Mouse (Mus musculus) erythroid progenitor cell, adult 5-6 weeks (primary cell): Measurements from ENCODE around the gene Shroom4. TPM values are rescaled to one million over a fixed set of nuclear protein-coding genes. Genes with fewer than 3 reads are reported as not detected.

Experiments
- ATAC-seq: replicated peaks from 2 replicates; pipeline ENCODE4 v1.8.0; 2016; ENCODE audit warnings: moderate number of reproducible peaks, mild to moderate bottlenecking, moderate TSS enrichment, inconsistent platforms; ENCODE audit not compliant: poor library complexity, low FRiP score, severe bottlenecking
- total RNA-seq, 2 experiments: library from RNA; stranded (forward) in 1 of 2; stranded (reverse) in 1 of 2; fragments of 150-400 nt in 1 of 2; fragments of 186-747, 209-891 nt in 1 of 2; gene quantifications; 2 replicates each; pipeline versions ENCODE4 v1.2.3 to v1.2.4; 2015 to 2017; ENCODE audit warnings: low replicate concordance in 2 of 2

Gene Shroom4
- total RNA-seq, 2 experiments from 2014 or later: not detected

GRCm38 (mm10) chrX:6483817-6484216, 84.2 kb downstream of the Shroom4 start:
- no peak for ATAC-seq

- ATAC-seq: no peak
Observed at GRCm38 (mm10) chrX:6490433-6490832, 90.8 kb downstream of the Shroom4 start.

- no peak for ATAC-seq
Observed at GRCm38 (mm10) chrX:6495456-6495855, 95.8 kb downstream of the Shroom4 start.

- ATAC-seq: no peak
Observed at GRCm38 (mm10) chrX:6496374-6496773, 96.7 kb downstream of the Shroom4 start.

GRCm38 (mm10) chrX:6501850-6502249, 102.2 kb downstream of the Shroom4 start:
- ATAC-seq: no peak

- no peak for ATAC-seq
Observed at GRCm38 (mm10) chrX:6517217-6517616, 117.6 kb downstream of the Shroom4 start.

- ATAC-seq: no peak
Observed at GRCm38 (mm10) chrX:6518421-6518820, 118.8 kb downstream of the Shroom4 start.

GRCm38 (mm10) chrX:6522935-6523334, 123.3 kb downstream of the Shroom4 start:
- ATAC-seq: no peak

- ATAC-seq: no peak
Observed at GRCm38 (mm10) chrX:6536636-6537035, 137.0 kb downstream of the Shroom4 start.

GRCm38 (mm10) chrX:6537689-6538088, 138.0 kb downstream of the Shroom4 start:
- ATAC-seq: no peak

GRCm38 (mm10) chrX:6565066-6565465, 165.4 kb downstream of the Shroom4 start:
- no peak for ATAC-seq

GRCm38 (mm10) chrX:6574511-6574910, 174.9 kb downstream of the Shroom4 start:
- no peak for ATAC-seq

- no peak for ATAC-seq
Observed at GRCm38 (mm10) chrX:6577001-6577400, 177.3 kb downstream of the Shroom4 start.

GRCm38 (mm10) chrX:6580671-6581070, 181.0 kb downstream of the Shroom4 start:
- ATAC-seq: no peak

GRCm38 (mm10) chrX:6581181-6581580, 181.5 kb downstream of the Shroom4 start:
- no peak for ATAC-seq

GRCm38 (mm10) chrX:6582646-6583045, 183.0 kb downstream of the Shroom4 start:
- ATAC-seq: no peak

GRCm38 (mm10) chrX:6594183-6594582, 194.5 kb downstream of the Shroom4 start:
- no peak for ATAC-seq

GRCm38 (mm10) chrX:6654024-6654423, 254.4 kb downstream of the Shroom4 start:
- ATAC-seq: no peak

- ATAC-seq: no peak
Observed at GRCm38 (mm10) chrX:6658820-6659324, 259.2 kb downstream of the Shroom4 start.
